Mouse (Mus musculus) cerebellum, adult 9-10 months (tissue): Measurements from ENCODE around the gene Lingo1.

Source experiments
- DNase-seq: peaks from one replicate; pipeline ENCODE4 v3.0.0; 2022

Lingo1 gene

DNA sequence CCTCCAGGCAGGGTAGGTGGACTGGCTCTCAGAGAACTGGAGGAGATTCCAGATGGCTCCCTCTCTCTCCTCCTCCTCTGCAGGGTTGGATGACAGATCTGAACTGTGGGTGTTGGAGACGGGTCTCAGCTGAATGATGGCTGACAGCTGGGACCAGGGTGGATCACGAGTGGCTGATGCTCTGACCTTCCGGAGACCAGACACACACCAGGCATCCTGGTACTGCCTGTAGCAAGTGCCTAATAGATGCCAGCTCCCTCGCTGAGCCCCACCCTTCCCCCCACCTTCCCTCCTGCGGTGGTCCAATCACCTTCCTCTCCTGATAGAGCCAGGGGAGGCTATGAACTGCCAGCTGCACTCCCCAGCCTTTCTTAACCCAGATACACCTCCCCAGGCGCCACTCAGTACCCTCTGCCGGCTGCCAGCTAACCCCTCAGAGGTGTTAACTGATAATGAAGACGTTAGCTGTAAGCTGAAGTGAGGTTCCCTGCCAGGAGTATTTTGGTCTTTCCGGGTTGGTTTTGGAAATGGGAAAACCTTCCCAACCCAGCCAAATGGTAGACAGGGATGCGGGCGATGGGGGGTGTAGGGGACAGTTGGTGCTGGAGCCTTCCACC lies 126.6 kb downstream of the Lingo1 start:
- peak; percentile 78 for DNase-seq

DNA sequence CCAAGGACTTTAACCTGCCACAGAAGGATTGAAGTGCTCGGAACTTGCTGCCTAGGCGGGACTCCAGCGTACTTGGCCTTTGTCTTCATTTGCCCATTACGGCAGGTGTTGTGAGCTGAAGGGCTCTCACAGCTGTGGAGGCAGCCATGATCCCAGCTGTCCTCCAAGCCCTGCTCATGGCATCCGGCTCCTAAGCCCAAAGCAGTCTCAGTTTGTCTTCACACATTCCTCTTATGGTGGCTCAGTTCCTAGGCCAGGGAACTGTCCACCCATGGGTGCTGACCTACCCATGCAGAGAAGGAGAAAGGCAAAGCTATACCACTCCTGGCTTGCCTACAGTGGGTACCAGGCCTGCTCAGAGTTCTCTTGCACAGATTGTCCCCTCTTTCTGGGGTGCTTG lies 132.1 kb downstream of the Lingo1 start:
- no peak for DNase-seq

DNA sequence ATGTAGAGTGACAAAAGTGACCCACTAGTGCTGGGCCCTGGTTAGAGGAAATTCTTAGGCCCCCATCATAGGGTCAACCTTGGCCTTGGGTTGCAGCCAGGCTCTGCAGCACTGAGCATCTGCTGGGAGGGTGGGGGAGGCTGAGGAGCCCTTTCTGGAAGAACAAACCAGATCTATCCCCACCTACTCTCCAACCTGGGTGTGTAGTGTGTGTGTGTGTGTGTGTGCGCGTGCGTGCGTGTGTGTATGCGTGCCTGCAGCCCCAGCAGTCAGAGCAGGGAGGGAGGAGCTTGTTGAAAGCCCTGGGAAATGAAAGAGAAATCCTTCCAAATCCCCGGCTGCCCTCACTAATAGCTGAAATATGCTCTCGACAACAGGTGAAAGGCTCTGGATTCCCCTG lies 133.3 kb downstream of the Lingo1 start:
- no peak for DNase-seq

DNA sequence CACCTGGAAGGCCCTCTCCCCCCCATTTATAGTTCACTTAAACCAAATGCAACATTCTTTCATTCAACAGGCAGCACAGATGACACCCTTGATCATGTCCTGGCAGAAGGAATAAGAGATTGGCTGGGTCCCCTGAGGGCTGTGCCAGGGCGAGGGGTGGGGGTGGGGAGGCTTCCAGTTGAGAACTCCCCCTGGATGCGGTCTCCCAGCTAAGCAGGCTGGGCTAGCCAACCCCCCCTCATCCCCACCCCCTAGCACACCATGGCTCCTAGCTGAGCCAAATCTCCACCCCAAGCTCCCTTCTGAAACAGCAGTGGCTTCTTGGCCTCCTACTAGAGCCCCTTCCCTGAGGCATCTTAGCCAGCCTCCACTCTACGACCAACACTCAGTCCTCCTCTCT lies 133.9 kb downstream of the Lingo1 start:
- no peak for DNase-seq

DNA sequence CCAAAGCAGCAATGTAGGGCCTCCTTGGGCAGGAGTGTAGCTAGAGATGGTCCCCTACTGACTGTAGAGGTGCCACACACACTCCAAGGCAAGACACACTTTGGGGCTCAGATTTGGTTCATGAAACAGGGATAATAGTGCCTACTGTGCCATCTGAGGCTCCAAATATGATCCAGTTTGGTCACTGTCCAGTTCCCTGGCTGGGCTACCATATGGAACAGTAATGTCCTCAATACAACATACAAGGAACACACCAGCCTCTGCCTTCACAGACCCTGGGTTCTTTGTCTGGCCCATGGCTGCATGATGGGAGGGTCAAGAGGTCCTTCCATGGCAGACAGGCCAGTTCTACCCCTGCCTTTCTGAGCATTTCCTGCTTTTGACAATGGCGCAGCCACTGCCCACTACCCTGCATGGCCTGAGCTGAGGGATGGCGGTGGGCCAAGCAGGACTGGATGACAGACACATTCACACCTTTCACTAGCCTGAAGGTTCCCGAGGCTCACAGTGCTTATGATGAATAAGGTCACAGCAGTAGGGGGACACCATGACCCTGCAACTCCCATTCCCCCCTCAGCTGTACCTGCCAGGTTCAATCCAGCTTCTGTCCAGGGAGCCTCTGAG lies 134.9 kb downstream of the Lingo1 start:
- no peak for DNase-seq

DNA sequence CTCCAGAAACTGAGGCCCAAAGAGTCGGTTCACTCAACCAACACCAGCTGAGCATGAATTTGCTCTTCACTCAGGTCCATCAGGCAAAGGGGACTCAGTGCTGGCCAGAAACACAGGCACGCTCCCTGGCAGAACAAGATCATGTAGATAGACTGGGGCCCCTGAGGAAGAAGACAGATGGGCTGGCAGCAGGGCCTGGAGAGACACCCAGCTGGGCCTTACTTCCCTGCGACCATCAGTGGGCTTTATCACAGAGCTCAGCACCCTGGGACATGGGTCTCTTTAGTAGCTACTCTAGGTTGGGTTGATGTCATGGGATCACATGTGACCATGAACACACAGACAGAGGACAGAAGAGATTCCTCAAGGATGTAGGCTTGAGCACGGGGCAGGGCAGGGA lies 137.7 kb downstream of the Lingo1 start:
- no peak for DNase-seq

DNA sequence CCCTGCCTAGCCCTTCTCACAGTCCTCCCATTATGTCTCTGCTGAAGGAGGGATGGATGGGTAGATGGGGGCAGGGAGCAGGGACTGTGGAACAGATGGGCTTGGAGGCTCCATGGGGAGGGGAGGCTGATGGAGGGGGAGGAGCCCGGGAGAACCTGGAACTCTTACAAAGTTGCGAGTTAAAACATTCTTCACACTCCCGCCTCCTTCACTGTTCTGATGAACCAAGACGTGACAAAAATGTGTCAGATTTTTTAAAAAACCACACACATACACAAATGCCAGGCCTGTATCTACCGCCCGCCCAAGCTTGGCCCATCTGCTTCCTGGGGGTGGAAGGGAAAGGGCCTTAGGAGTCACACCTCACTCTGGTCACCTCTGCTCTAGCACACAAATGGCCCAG lies 138.3 kb downstream of the Lingo1 start:
- DNase-seq, result peak; percentile 58

DNA sequence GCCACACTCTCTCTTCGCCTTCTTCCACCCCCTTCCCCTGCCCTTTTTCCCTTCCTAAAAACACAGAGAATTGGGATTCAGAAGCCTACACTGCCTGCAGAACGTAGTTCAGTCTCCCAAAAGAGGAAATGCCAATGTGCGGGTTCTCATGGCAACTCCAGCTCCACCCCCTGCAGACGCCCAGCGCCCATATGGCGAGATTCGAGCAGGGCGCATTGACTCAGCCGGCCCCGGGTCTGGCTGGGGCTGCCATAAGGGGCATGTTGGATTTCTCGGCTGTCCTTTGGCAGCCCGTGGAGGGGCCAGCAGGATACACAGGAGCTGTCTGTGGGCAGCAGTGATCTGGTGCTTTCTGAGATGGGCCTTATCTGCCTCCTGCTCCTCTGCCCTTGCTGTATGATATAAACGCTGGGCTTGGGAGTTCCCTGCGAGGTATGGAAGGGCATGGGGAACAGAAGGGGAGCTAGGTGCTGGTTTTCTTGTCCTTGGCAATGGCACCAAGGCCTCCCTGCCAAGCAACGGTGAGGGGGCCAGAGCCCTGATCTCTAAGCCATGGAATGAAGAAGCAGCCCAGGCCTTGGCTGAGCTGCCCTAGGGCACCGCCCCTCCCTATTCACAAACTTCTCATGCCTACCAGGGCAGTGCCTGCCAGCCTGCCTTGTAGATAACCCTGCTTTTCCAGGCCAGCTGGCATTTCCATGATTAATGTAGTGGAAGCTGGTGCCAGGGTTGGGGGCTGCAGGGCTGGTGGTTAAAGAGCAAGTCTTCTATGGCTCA lies 139.3 kb downstream of the Lingo1 start:
- no peak for DNase-seq

DNA sequence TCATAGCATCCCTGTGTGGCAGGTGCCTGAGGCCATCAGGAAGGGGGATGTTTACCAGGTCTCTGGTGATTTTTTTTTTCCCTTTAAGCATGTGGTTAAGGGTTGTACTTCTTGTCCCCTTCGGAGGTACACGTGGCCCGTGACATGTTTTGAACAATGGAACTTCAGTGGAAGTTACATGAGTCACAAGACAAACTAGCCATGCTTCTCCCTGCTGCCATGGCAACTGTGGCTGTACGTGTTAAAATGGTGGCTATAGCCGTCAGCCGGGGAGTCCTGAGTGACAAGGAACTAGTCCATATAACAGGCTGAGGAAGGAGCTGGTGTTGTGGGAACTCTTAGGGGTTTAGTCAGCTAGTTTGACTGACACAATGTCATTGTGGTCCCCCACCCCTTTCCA lies 141.1 kb downstream of the Lingo1 start:
- DNase-seq, result no peak

DNA sequence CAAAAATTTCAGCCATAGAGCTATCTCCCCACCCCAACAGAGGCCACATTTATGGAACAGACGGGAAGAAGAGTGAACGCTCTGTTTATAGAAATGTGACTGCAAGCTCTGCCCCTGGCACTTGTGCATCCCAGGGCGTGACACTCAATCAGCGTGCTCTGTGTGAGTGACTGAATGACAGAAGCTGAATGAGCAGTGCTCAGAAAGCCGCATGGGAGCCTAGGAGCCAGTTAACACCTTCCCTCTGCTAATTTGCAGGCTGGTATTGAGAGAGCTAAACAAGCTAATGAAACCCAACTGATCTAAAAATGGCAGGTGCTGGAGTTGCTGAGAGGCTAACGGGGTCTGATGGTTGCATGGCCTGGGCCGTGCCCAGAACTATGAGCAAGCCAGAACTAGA lies 143.7 kb downstream of the Lingo1 start:
- no peak for DNase-seq

DNA sequence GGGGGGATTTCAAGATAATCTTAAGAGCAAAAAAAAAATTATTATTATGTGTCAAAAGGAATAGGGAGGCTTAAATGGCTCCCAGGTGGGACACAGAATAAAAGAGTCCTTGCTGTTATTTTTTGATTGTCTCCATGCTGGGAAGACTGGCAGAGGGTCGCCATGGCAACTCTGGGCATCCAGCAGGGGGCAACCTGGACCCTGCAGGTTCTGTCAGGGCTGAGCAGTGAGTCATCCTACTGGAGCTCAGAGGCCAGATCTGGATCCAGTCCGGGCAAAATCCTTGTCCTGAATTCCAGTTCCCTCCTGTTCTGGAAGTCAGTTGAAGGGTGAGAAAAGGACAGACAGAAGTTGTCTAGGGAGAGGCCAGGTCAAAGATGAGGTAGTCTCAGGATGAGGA lies 144.7 kb downstream of the Lingo1 start:
- DNase-seq, result no peak

DNA sequence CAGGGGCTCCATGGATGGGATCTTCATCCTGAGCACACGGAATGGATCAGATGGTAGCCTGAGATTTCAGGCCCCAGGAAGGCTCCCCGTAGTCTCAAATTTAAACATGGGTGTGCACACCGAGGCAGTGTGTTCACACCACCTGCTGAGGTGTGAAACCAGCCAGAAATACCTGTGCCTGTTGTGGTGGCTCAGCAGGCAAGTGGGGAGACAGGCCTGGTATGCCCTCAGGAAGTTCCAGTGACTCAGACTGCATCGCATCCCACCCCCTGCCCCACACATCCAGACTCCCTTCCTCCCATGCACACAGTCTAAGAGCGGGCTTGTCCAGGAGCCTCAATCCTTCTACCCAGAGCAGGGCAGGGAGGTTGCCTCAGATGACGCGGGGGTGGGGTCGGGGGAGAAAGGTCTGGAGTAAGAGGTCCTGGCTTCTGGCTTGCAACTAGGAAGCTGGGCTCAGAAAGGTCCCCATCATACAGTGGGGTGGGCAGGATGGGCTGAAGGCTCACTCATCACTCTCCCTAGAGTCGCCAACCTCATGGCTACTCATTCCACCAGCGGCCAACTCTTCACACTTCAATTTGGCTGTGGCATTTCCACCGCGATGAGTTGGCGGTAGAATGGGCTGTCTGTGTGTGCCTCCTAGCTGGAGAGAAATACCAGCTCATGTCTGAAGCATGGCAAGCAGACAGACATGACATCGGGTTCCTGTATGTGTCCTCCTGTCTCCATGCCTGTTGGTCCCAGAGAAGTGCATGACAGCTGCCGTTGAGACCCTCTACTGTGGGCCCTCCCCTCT lies 149.8 kb downstream of the Lingo1 start:
- DNase-seq, result no peak

DNA sequence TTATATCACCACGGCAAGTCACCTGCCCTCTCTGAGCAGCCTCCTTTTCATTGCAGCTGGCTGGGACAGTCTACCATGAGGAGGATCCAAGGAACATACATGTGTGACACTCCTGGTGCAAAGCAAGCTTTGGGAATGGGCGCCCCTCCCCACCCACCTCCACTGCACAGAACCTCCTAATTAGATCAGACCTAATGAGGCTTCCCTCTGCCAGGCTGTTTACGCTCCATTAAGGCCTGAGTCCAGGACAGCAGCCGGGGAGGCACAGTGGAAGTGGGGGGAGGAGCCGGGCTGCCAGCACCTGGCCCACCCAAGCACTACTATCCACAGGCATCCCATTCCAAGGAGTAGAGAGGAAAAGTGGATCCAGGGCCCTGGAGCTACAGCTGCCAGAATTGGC lies 152.8 kb downstream of the Lingo1 start:
- no peak for DNase-seq

DNA sequence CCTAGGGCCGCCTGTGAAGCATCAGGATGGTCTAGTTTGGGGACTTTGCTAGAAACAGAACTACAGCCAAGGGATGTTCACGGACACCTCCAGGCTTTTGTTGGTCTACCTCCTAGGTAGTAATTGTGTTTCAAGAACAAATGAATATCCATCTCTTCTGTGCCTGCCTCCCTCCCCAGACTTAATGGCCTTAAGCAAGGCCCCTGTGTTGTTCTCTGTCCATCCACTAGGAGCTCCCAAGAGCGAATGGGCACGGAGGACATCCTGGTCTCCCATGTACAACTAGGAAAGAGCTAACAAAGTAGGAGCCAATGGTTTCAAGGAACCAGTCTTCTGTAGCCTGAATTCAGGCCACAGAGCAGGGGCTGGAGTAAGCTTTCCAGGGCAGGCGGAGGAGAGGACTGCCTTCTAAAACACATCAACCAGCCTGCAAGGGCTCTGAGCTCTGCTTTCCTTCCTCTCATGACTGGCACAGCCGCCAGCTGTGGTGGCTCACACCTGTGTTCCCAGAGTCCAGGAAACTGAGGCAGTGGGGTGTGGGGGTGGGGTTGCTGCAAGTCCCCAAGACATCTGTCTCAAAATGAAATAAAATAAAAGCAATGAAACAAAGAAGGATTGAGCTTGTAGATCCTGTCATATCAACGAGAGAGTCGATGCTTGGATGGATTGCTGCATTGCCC lies 157.9 kb downstream of the Lingo1 start:
- DNase-seq, result no peak

DNA sequence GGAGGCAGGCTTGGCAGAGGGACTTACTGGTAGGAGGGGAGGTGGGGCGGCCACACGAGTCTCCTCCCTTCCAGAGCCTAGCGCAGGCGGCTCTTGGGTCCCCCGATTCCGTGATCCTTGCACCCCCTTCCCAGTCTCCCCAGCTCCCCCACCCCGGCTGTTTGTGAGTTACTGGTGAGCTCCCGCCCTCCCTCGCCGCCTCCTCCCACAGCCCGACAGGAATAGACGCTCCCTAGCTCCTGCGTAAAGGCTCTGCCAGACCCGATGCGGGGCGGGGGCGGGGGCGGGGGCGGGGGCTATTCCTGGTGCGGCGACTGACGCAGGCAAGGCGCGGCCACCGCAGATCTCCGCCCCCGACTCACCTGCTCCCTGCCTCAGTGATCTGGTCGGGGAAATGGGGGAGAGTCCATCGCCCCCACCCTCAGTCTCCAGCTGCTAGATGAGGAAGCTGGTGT lies 158.8 kb downstream of the Lingo1 start:
- no peak for DNase-seq

DNA sequence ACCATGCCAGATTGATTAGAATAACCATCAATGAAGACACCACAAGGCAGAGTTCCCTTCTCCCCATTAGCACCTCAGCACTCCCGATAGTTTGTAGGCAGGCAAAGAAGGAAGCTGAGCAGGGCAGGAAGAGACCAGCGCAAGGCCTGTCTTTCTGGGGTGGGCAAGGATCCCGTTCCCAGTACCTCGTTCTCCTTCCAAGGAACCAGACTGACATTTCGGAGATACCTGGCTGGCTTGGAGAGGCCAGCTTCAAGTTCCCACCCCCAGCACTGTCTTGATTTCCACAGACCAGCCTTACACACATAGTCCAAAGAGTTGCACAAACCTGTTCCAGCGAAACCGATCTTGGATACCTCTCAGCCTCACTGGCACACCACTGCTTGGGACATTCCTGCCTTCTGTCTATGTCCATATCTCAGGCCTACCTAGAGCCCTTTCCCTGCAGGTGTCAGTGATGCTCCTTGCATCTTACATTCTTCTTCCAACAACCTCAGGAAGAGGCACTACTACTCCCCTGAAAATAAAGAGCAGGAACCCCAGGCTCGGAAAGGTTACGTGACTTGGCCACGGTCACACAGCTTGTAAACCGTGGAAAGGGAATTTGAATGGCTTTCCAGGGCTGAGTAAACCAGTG lies 159.4 kb downstream of the Lingo1 start:
- no peak for DNase-seq

DNA sequence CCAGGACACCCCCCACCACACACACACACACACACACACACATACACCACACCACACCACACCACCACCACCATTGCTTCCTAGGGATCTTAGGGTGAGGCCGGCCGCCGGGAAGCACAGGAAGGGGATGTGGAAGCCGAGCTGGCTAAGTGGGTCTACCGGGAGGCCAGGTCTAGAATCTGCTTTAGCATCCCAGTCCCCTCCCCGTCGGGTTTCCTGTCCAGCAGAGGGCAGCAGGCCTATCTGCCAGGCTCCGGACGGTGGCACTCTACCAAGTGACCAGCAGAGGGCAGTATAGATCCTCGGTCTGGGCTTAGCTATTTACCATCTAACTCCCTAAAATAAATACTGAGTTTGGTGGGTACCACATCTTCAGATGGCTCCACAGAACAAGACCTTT lies 160.1 kb downstream of the Lingo1 start:
- peak; percentile 97 for DNase-seq

DNA sequence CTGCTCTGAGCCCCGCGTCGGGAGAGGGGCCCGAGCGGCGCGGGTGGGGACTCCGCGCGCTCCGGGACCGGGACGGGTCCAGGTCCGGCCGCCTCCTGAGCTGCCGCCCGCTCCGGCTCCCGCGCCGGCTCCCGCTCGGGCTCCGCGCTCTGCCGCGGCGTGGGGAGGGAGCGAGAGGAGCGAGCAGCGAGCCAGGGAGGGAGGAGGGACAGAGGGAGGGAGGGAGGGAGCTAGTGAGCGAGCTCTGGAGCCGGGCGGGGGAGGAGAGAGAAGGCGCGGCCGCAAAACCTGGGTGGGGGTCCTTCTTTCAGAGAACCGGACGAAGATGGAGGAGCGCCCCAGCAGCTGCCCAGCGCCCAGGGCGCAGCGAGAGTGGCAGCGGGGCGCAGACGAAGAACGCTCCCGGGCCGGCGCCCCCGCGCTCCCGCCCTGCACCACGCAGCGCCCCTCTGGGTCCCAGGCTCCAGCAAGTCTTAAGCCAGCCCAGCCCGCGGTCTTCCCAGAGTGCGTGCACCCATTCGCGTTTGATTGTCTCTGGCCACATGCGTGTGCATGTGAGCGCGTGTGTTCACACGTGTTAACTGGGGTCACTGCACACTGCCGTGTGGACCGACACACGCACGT lies 160.7 kb downstream of the Lingo1 start:
- peak; percentile 63 for DNase-seq

DNA sequence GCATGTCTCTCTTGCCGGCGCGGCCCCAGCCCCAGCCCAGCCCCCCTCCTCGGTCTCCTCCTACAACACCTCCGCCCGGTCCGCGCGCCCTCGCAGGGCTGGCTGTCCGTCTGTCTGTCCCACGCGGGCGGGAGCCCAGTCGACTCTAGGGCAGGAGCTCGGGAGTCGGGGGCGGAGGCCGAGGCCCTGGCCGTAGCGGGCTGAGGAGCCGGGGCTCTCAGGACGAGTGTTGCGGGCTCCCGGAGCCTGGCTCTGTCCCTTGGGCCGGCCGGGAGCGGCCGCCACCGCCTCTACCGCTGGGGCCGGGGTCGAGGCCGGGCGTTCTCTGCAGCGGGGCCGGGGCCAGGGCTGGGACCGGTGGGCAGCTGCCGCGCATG lies 161.2 kb downstream of the Lingo1 start:
- peak; percentile 56 for DNase-seq

DNA sequence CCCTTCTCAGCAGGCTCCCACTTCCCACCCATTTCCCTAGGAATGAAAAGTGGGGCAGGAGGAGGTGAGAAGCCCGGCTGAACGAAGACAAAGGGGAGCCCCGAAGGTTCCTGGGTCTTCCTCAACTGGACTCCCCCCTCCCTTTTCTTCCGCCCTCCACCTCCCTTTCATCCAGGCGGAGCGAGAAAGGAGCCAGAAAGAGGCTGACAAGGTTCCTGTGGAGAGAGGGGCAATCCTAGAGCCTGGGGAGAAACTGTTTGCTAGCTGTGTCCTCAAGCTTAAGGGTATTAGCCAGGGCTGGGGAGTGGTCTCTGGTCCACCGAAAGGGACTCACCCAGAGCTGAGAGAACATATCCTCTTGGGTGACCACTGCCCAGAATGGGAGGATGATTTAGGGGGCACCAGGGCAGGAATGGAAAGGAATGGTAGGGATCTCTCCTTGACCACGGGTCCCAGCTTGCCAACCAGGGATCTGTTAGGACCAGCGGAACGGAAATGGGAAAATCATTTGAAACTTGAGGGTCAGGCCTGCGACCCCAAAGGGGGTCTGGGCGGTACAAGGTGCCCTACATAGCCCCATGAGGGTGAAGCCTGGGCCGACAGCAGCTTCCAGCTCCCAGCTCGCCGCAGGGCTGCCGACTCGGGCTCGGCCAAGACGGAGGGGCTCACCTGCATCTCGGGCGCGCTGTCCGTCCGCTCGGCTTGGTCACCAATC lies 161.7 kb downstream of the Lingo1 start:
- peak; percentile 50 for DNase-seq
